Mouse (Mus musculus) macrophage (primary cell): ENCODE data around the gene Pacrg. TPM values are rescaled to one million over a fixed set of nuclear protein-coding genes. Genes with fewer than 3 reads are reported as not detected.

Experiments
- H3K27ac ChIP-seq: fragments of 350-480 bp; formaldehyde crosslinking; 2 replicates; pipeline ENCODE4 v1.9.0; 2021
- H3K36me3 ChIP-seq: fragments of 350-480 bp; formaldehyde crosslinking; 2 replicates; pipeline ENCODE4 v1.9.0; 2021; ENCODE audit errors: inconsistent target
- H3K4me3 ChIP-seq: fragments of 350-480 bp; formaldehyde crosslinking; 2 replicates; pipeline ENCODE4 v1.9.0; 2021; ENCODE audit errors: inconsistent target
- H3K79me2 ChIP-seq: fragments of 350-480 bp; formaldehyde crosslinking; 2 replicates; pipeline ENCODE4 v1.9.0; 2021; ENCODE audit errors: inconsistent target
- WGBS: methylation state at CpG from one replicate; pipeline ENCODE4 v1.1.7; 2026; ENCODE audit warnings: inconsistent platforms; ENCODE audit not compliant: missing documents; 5-methylcytosine and 5-hydroxymethylcytosine counted together
- polyA plus RNA-seq: library from polyadenylated mRNA; stranded (reverse); fragments of 250-400 nt; gene quantifications from 3 replicates; pipeline ENCODE4 v1.2.4, GENCODE M21; 2018; ENCODE audit warnings: inconsistent platforms

Gene Pacrg
- polyA plus RNA-seq, 1 experiment from 2014 or later, result 2.6 TPM

DNA sequence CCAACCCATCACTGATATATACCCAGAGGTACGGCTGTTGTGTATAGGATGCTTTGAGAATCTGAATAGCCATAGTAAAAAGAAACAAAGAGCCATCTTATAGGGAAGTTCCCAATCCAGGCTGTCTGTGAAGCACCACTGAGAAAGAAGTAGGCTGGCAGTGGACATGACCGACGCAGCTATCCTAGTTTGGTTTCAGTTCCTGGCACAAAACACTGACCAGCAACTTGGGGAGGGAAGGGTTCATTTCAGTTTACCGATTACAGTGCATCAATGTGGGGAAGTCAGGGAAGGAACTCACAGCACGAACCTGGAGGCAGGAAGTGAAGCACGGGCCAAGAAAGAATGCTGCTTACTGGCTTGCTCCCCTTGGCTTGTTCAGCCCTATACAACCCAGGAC, 456.7 kb downstream of the Pacrg start:
- no peak overlapping the region for H3K4me3 ChIP-seq
- H3K27ac ChIP-seq, result peak overlapping the region; percentile 72
- H3K79me2 ChIP-seq, result no peaks in the 10 kb centered on the region
- 23% methylated on average over 6 of the region's 6 CpGs for WGBS
- no peaks in the 10 kb centered on the region for H3K36me3 ChIP-seq

- H3K79me2 ChIP-seq, result no peaks in the 10 kb centered on the region
- WGBS, result 95% methylated on average over 10 of the region's 10 CpGs
- no peak overlapping the region for H3K27ac ChIP-seq
- H3K36me3 ChIP-seq, result no peaks in the 10 kb centered on the region
- H3K4me3 ChIP-seq, result no peak overlapping the region
Observed at GRCm38 (mm10) chr17:10378467-10379175, 461.5 kb downstream of the Pacrg start.

DNA sequence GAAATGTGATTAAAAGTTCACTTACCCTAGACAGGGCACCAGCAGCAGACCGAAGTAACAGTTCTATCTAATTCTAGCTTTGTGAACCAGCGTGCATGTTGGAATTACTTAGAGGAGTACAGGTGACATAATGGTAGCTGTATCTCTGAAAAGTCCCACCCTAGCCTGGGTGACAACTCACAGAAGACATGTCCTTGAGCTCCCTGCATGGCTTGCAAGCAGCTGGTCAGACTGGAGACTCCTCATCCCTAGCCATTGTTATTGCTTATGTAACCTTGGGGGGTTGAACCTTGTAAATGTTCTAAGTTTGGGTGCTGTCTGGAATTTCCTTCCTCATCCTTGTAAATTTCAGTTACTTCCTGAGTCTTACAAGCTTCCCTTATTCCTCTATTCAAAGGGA, 462.5 kb downstream of the Pacrg start:
- no peaks in the 10 kb centered on the region for H3K79me2 ChIP-seq
- no peak overlapping the region for H3K4me3 ChIP-seq
- H3K27ac ChIP-seq, result no peak overlapping the region
- H3K36me3 ChIP-seq, result no peaks in the 10 kb centered on the region
- WGBS, result 100% methylated on average over 2 of the region's 2 CpGs

DNA sequence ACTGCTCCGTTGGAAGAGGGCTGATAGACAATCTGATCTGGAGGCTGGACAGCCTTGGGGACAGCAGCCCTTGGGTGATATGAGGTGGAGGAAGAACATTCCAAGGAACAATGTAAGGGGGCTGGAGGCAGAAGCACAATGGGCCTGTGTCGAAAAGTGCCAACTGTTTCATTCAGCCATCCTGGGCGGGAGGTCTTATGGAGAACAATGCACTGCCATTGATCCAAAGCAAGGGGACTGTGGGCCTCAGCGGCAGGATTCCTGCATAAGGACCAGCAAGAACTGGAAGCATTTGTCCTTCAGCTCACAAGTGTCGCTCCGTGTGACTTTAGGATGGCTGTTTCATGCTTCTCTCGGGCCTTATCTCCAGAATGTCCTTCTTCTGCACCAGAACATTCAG, 465.8 kb downstream of the Pacrg start:
- Histone ChIP-seq H3K36me3 (no peaks in the 10 kb centered on the region), H3K79me2 (no peaks in the 10 kb centered on the region), H3K4me3 (no peak overlapping the region), H3K27ac (no peak overlapping the region)
- 96% methylated on average over 7 of the region's 7 CpGs for WGBS

GRCm38 (mm10) chr17:10373727-10374126, 466.4 kb downstream of the Pacrg start:
- Histone ChIP-seq H3K79me2 (no peaks in the 10 kb centered on the region), H3K36me3 (no peaks in the 10 kb centered on the region), H3K4me3 (no peak overlapping the region), H3K27ac (no peak overlapping the region)
- WGBS, result 98% methylated on average over 3 of the region's 3 CpGs

- H3K27ac ChIP-seq, result peak overlapping the region; percentile 97
- WGBS, result 67% methylated on average over 18 of the region's 18 CpGs
Observed at GRCm38 (mm10) chr17:10372001-10372785, 467.9 kb downstream of the Pacrg start.

GRCm38 (mm10) chr17:10371472-10371871, 468.6 kb downstream of the Pacrg start:
- Histone ChIP-seq H3K36me3 (no peaks in the 10 kb centered on the region), H3K79me2 (no peaks in the 10 kb centered on the region), H3K27ac (peak overlapping the region; percentile 97), H3K4me3 (no peak overlapping the region)
- 47% methylated on average over 7 of the region's 8 CpGs for WGBS

More at GRCm38 (mm10) chr17:10372001-10372785, 467.9 kb downstream of the Pacrg start:
- no peaks in the 10 kb centered on the region for H3K79me2 ChIP-seq
- no peaks in the 10 kb centered on the region for H3K36me3 ChIP-seq
- H3K4me3 ChIP-seq, result no peak overlapping the region

DNA sequence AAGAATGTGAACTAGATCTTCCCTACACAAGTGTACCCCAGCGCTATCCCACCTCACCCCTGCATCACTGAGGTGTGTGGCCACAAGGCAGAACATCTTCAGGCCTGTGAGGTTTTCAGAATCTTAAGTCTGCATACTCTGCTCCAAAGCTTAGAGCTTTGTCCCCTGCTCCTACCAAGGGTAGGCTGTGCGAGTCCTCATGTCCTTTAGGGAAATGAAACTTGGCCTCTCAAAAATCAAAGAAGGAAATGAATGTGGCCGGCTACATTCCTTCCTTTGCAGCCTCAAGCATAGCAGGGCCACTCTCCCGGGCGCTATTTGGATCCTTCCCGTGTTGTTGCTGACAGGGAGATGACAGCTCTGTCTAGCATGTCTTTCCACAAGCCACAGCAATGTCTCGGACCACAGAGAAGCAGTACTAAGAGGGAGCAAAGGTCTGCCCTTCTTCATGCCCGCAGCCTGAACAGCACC, 469.4 kb downstream of the Pacrg start:
- Histone ChIP-seq H3K4me3 (no peak overlapping the region), H3K79me2 (no peaks in the 10 kb centered on the region), H3K27ac (peak overlapping the region; percentile 97), H3K36me3 (no peaks in the 10 kb centered on the region)
- WGBS, result 14% methylated on average over 8 of the region's 8 CpGs

- H3K36me3 ChIP-seq, result no peaks in the 10 kb centered on the region
- H3K4me3 ChIP-seq, result no peak overlapping the region
- H3K79me2 ChIP-seq, result no peaks in the 10 kb centered on the region
- 78% methylated on average over 13 of the region's 13 CpGs for WGBS
- H3K27ac ChIP-seq, result peak overlapping the region; percentile 97
Observed at GRCm38 (mm10) chr17:10369961-10370659, 470.0 kb downstream of the Pacrg start.

DNA sequence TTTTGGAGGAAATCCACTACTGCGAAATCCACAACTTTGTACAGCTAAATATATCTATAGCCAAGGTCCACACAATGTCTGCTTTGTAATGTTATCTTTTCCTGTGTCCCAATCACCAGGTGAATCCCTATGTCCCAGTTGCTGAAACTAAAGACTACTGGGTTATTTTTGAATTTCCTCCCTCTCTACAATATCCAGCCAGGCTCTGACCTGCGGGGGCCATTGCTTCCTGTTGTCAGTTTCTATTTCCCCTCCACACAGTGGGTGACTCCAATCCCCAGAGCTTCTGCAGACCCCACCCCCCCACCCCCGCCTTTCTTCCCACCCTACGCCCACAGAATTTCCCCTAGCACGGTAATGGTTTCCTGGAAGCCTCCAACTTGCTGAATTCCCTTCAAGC, 473.1 kb downstream of the Pacrg start:
- Histone ChIP-seq H3K27ac (no peak overlapping the region), H3K4me3 (no peak overlapping the region), H3K36me3 (no peaks in the 10 kb centered on the region), H3K79me2 (no peaks in the 10 kb centered on the region)
- 32% methylated on average over 5 of the region's 5 CpGs for WGBS

GRCm38 (mm10) chr17:10366577-10366976, 473.5 kb downstream of the Pacrg start:
- no peak overlapping the region for H3K27ac ChIP-seq
- no peaks in the 10 kb centered on the region for H3K36me3 ChIP-seq
- no peaks in the 10 kb centered on the region for H3K79me2 ChIP-seq
- no peak overlapping the region for H3K4me3 ChIP-seq
- 91% methylated on average over 4 of the region's 4 CpGs for WGBS

DNA sequence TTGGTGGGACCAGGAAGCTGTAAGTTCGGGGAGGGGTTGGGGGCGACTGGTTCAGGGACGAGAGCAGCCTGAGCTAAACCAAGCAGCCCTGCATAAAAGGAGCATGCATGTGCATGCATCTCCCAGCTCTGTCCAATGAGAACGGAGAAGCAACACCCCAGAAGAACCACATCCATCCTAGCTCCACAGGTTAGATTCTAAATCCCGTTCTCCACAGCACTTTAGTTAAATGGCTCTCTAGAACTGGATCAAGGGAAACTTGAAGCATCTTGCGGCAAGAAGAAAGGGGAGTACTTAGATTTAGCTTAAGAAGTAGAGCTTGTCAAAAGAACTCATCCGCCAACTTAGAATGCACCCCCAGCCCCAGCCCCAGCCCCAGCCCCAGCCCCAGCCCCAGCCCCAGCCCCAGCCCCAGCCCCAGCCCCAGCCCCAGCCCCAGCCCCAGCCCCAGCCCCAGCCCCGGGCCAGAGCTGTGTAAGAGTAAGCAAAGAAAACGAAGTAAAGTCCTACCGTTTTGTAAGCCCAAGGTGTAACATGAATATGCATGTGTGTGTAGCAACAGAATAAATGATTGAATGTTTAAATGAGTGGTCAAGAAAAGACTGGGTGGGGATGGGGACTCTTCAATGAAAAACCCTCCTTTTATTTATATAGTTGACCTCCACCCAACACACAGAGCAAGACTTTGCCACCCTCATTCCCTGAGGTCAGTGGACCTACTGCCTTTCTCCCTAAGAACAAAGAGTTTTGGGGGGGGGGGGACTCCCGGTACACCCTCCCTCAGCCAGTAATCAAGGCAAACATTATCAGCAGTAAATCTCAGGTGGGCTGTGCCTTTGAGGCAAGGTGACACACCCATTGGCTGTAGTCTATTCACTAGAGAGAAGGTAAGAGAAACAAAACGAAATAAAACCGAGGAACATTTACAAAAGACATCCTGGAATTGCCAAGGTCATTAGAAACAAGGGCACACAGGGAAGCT, 474.3 kb downstream of the Pacrg start:
- Histone ChIP-seq H3K36me3 (no peaks in the 10 kb centered on the region), H3K27ac (no peak overlapping the region), H3K79me2 (no peaks in the 10 kb centered on the region), H3K4me3 (no peak overlapping the region)
- 96% methylated on average over 12 of the region's 13 CpGs for WGBS

- H3K79me2 ChIP-seq, result no peaks in the 10 kb centered on the region
- WGBS, result 100% methylated on average over 3 of the region's 3 CpGs
- no peak overlapping the region for H3K4me3 ChIP-seq
- no peak overlapping the region for H3K27ac ChIP-seq
- no peaks in the 10 kb centered on the region for H3K36me3 ChIP-seq
Observed at GRCm38 (mm10) chr17:10363151-10363550, 477.0 kb downstream of the Pacrg start.

DNA sequence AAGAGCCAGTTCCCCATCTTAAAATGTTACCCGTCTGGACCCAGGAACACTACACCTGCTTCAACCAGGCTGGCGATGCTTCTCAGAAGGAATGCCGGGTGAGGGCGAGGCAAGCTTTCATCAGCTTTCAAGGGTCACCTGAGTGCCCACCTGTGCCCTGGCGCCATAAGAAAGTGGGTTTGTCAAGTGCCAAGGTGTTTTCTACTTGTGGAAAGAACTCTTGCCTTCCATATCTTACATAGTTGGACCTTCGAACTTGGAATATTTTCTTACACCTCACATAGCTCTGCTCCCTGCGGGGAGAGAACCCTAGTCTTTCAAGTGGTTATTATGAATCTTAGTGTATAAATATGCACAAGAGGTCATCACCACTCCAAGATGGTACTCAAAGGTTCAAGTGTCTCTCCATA, 478.2 kb downstream of the Pacrg start:
- 100% methylated on average over 7 of the region's 7 CpGs for WGBS
- Histone ChIP-seq H3K36me3 (no peaks in the 10 kb centered on the region), H3K4me3 (no peak overlapping the region), H3K79me2 (no peaks in the 10 kb centered on the region), H3K27ac (no peak overlapping the region)
